Mouse (Mus musculus): ENCODE measurements at regions not wholly inside any gene's neighbourhood (a gene's known extent, or its start where the extent isn't known, plus 50 kb on each side); places are given as distances from the start of the nearest gene placed in this dataset.
A peak's percentile ranks its signal among the peaks of the same experiment; 100 is the strongest.
"Not testable (repeated sequence)": the region's sequence is repeated elsewhere in the genome, so short reads cannot be mapped to it uniquely, and the experiment has no call there.

DNA sequence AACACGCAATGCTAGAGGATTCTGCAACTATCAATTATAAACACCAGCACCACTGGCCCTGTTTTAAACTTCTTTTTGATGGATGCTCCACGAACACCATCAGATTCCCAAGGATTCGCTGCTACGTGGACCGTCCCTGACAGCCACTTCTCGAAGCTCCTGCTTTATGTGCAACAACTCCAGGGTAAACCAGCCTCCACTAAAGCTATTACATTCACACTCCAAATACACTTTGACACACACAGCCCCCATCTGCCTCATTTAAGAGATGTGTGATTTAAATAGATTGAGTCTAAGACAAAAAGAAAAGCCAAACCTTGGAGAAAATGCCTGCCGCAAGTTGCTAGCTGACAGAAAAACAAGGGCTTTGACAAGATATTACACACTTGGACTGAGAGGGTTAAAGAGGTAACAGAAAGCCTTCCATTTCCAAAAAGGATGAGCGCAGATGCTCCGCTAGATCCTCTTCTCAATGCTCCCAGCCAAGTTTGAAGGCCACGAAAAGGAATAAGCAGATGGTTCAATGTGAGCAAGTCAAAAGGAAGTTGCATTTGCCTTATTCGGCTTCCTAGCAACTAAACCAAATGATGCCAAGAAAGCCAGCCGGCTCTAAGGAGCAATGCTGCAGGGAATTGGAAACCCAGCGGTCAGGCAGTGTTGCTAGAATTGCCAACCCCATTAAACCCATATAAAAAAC is 54.0 kb upstream of the Cnep1r1 start:
- peak; percentile 12 to 21 for DNase-seq (ENCODE audit: low spot score in 2 of 2)

GRCm38 (mm10) chr8:88059107-88059506 is 59.5 kb upstream of the Cnep1r1 start:
- DNase-seq (ENCODE audit: low spot score in 2 of 2) = not testable (repeated sequence)

GRCm38 (mm10) chr8:88057686-88058234 is 60.8 kb upstream of the Cnep1r1 start:
- no peak for DNase-seq (ENCODE audit: low spot score in 2 of 2)

- DNase-seq (ENCODE audit: low spot score in 2 of 2) = no peak
Measured at GRCm38 (mm10) chr8:88050651-88051050, 67.9 kb upstream of the Cnep1r1 start.

GRCm38 (mm10) chr8:88049091-88049490 is 69.5 kb upstream of the Cnep1r1 start:
- DNase-seq (ENCODE audit: low spot score in 2 of 2) = no peak

DNA sequence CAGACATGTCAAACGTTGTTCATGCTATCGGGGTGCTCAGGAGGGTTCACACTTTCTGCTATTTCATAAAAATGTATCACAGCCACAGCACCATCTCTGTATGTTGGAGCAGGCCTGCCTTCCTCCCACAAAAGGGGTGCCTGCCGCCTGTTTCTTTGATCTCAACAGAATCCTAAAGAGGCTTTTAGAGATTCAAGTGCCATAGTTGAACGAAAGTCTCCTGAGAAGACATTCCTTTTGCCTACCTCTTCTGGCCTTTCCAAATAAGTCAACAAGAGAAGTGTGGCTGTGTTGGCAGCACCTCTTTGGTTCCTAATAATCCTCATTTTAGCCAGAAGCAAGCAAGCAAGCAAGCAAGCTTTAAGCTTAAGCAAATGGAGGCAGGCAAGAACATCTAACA is 72.6 kb upstream of the Cnep1r1 start:
- no peak for DNase-seq (ENCODE audit: low spot score in 2 of 2)

DNA sequence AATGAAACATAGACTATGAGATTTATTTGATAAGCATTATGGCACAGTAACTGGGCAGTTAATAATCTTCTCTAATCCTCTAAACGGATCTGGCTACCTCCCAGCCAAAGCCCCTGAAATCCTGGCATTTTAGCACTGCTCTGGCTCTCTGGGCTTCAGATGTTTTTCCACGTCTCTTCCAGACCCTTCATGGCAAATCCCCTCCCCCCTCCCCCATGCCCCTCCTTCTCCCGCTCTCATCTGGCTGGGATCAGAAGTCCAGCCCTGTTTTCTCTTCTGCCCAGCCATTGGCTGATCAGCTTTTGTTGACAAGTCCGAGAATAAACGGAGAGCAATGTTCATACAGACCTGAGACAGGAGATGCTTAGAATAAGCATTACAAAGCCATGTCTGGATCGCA is 79.3 kb upstream of the Cnep1r1 start:
- no peak for DNase-seq (ENCODE audit: low spot score in 2 of 2)

GRCm38 (mm10) chr8:88037994-88038393 is 78.6 kb upstream of the Zfp423 start:
- no peak for DNase-seq (ENCODE audit: low spot score in 2 of 2)

GRCm38 (mm10) chr8:88033054-88033453 is 73.7 kb upstream of the Zfp423 start:
- no peak for DNase-seq (ENCODE audit: low spot score in 2 of 2)

DNA sequence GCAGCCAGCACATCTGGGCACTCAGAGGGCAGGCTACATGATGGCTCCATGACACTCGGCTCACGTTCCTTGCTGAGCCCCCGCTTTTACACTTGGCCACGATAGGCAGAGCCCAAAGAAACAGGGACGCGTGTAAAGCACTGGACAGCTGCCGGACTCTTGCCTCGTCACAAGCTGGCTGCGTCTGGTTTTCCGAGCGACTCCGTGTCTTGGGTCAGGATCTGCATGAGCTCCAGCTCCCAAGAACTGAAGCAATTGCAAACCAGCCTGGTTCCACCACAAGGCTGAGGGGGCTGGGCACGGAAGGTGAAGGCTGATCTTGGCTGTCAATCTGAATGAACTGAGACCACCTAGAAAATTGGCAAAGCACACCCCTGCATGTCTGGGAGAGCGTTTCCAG is 65.1 kb upstream of the Zfp423 start:
- DNase-seq (ENCODE audit: low spot score in 2 of 2) = no peak

DNA sequence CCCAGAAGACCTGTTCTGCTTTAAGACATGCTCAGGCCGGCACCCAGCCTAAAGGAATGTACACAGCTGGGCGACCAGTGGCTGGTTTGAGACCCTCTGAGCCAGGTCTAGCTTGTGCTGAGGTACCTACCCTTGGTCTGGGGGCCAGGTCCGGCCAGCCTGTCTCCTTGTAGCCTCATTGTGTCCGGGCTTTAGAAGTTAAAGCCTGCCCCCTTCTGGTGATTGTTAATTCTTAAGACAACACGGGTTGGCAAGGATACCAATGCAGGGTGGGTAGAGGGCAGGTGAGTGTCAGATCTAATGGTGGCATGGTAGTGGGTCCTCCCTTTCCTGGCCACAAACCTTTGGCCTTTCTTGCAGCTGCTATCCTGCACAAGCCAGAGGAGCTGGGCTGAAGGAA is 64.0 kb upstream of the Zfp423 start:
- peak in 1 of 2 experiments; percentile 11 for DNase-seq (ENCODE audit: low spot score in 2 of 2)

DNA sequence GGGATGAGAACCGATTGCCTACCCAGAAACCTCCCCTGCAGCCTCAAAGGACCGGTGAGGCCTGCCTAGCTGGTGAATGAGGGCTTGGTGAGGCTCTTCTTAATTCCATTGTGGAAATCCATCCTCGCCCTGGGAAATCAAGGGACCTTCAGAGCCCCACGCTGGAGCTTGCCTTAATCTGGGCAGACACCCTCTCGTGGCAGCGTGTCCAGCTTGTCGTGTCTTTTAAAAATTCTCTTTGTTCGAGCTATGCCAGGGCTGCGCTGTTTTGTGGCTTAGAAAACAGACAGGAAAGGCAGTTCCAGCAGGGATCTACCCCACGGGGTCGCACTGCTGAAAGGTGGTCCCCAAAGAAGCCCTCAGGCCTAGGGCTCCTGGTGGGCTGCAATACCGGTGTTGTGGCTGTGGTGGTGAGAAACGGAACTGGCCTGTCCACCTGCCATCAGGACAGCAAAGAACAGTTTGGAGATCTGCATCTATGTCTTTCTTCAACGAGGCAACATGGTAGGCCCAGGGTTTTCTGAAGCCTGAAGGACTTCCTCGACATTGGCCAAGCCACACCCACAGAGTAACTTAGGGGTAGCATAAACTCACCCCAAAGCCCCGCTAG is 63.5 kb upstream of the Zfp423 start:
- DNase-seq (ENCODE audit: low spot score in 2 of 2) = no peak

DNA sequence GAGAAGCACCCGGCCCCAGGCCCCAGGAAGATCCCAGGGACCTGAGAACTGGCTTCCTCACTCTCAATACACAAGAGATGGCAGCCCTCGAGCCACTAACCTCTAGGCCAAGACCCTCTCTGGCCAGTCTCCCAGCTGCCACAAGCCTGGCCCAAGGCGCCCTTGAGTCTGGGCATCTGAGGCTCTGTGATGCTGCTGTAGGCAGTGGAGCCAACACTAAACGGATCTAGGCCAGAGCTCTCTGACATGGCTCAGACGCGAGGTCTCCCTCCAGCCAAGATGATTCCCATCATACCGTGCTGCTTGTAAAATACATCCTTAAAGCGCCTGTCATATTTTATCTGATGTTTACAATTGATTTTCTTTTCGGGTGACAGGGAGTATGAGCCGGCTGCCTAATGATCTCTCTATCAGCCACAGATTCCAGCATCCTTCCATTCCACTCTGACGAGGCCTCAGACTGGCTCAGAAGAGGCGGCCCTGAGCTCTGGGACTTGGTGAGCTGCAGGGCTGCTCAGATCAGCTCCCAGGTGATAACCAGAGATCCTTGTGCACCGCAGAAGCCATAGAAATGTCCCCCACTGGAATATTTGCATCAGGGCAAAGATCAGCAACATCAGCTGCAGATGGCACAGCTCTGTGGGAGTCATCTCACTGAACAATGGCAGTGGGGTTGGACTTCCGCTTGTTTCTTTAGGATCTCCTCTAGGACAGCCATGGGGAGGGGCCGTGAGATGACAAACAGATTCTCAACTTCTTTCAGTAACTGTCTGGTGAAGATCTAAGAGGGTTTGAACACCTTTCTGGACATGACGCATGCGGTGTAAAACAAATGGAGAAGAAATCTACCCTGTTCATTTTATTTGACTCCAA is 60.1 kb upstream of the Zfp423 start:
- DNase-seq (ENCODE audit: low spot score in 2 of 2) = no peak

GRCm38 (mm10) chr8:88018494-88018893 is 59.1 kb upstream of the Zfp423 start:
- DNase-seq (ENCODE audit: low spot score in 2 of 2) = no peak

DNA sequence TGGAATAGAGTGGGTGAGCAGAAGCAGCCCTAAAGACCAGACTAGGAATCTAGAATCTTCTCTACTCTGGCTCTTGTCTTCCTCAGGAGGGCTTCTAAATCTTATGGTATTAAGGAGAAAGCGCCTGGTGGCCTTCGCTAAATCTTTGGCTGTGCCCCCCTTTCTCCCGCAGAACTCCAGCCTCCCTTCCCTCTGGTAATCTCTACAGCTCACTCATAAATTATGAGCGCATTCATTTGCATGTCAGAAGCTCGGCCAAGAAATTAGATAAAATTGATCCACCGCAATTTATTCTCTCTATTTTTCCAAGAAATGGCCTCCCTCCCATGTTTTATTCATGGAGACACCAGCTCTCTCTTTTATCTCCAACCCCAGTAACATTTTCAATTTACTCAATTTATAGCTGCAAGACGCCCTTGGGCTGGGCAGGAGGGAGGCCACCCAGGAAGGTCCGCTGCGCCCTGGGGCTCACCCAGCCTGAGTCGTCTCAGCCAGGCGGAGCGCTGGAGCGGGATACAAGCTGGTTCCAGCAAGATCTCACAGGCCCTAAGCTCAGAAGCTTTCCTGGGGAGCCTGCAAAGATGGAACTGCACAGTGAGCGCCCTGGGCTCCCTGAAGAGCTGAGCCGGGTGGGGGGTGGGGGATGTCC is 52.9 kb upstream of the Zfp423 start:
- no peak for DNase-seq (ENCODE audit: low spot score in 2 of 2)

DNA sequence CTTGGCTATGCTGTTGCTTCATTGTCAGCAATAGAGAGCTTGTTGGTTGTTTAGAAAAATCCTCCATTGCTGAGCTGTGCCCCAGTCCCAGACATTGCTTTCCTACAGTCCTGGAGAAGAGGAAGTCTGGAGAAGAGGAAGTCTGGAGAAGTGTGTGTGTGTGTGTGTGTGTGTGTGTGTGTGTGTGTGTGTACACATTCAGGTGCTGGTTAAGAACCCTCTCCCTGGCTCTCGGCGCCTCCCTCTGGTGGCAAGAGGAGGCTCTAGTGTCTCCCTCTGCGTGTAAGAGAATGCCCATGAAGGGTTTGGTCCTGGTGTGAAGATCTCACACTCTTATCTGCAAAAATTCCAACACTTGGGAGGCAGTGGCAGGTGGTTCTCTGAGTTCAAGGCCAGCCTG is 51.2 kb upstream of the Zfp423 start:
- peak in 1 of 2 experiments; percentile 9 for DNase-seq (ENCODE audit: low spot score in 2 of 2)

- DNase-seq (ENCODE audit: low spot score in 2 of 2) = no peak
Measured at GRCm38 (mm10) chr8:88009878-88010277, 50.5 kb upstream of the Zfp423 start.
